Mouse (Mus musculus): ENCODE data around the gene Pde3a. TPM values are rescaled to one million over a fixed set of nuclear protein-coding genes. Genes with fewer than 3 reads are reported as not detected.

The Pde3a gene
- polyA plus RNA-seq, 1 experiment = 0.04 TPM

- Histone ChIP-seq H3K4me1 (ENCODE audit: control insufficient read depth, insufficient read depth, low read length) (no peaks in the 10 kb centered on the region), H3K27ac (ENCODE audit: insufficient read depth, low read length) (no peak overlapping the region), H3K27me3 (ENCODE audit: control insufficient read depth, insufficient read depth, low read length, poor library complexity, severe bottlenecking) (no peaks in the 10 kb centered on the region), H3K36me3 (ENCODE audit: control insufficient read depth, insufficient read depth, low read length, poor library complexity, severe bottlenecking) (no peaks in the 10 kb centered on the region), H3K4me3 (ENCODE audit: low read depth, low read length) (no peak overlapping the region), H3K9ac (ENCODE audit: low read depth, poor library complexity, severe bottlenecking) (no peak overlapping the region), H3K9me3 (replicated peaks; ENCODE audit: control insufficient read depth, insufficient read depth, low read length, poor library complexity, severe bottlenecking) (no peaks in the 10 kb centered on the region)
- TF ChIP-seq POLR2A (IDR thresholded peaks at IDR 0.05; ENCODE audit: insufficient read depth, low read length) (no peak), CTCF (IDR thresholded peaks at IDR 0.05; ENCODE audit: low read depth, low read length) (no peak), EP300 (IDR thresholded peaks at IDR 0.05; ENCODE audit: insufficient read depth, low read depth, low read length) (no peak)
These were observed 139.0 kb downstream of the Pde3a start for GRCm38 (mm10) chr6:141388104-141388503.

GRCm38 (mm10) chr6:141395926-141396325 is 146.9 kb downstream of the Pde3a start:
- no peaks in the 10 kb centered on the region for H3K36me3 ChIP-seq (ENCODE audit: control insufficient read depth, insufficient read depth, low read length, poor library complexity, severe bottlenecking)
- no peak for TF ChIP-seq POLR2A (IDR thresholded peaks at IDR 0.05; ENCODE audit: insufficient read depth, low read length)
- no peak for TF ChIP-seq EP300 (IDR thresholded peaks at IDR 0.05; ENCODE audit: insufficient read depth, low read depth, low read length)
- no peak for TF ChIP-seq CTCF (IDR thresholded peaks at IDR 0.05; ENCODE audit: low read depth, low read length)
- H3K27ac ChIP-seq (ENCODE audit: insufficient read depth, low read length) = no peak overlapping the region
- no peaks in the 10 kb centered on the region for H3K4me1 ChIP-seq (ENCODE audit: control insufficient read depth, insufficient read depth, low read length)
- no peak overlapping the region for H3K9ac ChIP-seq (ENCODE audit: low read depth, poor library complexity, severe bottlenecking)
- H3K9me3 ChIP-seq (replicated peaks; ENCODE audit: control insufficient read depth, insufficient read depth, low read length, poor library complexity, severe bottlenecking) = no peaks in the 10 kb centered on the region
- H3K4me3 ChIP-seq (ENCODE audit: low read depth, low read length) = no peak overlapping the region
- no peaks in the 10 kb centered on the region for H3K27me3 ChIP-seq (ENCODE audit: control insufficient read depth, insufficient read depth, low read length, poor library complexity, severe bottlenecking)

- no peak overlapping the region for H3K27ac ChIP-seq (ENCODE audit: insufficient read depth, low read length)
- no peak overlapping the region for H3K9ac ChIP-seq (ENCODE audit: low read depth, poor library complexity, severe bottlenecking)
- H3K27me3 ChIP-seq (ENCODE audit: control insufficient read depth, insufficient read depth, low read length, poor library complexity, severe bottlenecking) = no peaks in the 10 kb centered on the region
- no peaks in the 10 kb centered on the region for H3K9me3 ChIP-seq (replicated peaks; ENCODE audit: control insufficient read depth, insufficient read depth, low read length, poor library complexity, severe bottlenecking)
- no peak overlapping the region for H3K4me3 ChIP-seq (ENCODE audit: low read depth, low read length)
- no peaks in the 10 kb centered on the region for H3K4me1 ChIP-seq (ENCODE audit: control insufficient read depth, insufficient read depth, low read length)
- TF ChIP-seq CTCF (IDR thresholded peaks at IDR 0.05; ENCODE audit: low read depth, low read length) = no peak
- TF ChIP-seq POLR2A (IDR thresholded peaks at IDR 0.05; ENCODE audit: insufficient read depth, low read length) = no peak
- no peak for TF ChIP-seq EP300 (IDR thresholded peaks at IDR 0.05; ENCODE audit: insufficient read depth, low read depth, low read length)
- H3K36me3 ChIP-seq (ENCODE audit: control insufficient read depth, insufficient read depth, low read length, poor library complexity, severe bottlenecking) = no peaks in the 10 kb centered on the region
These were observed 150.3 kb downstream of the Pde3a start for GRCm38 (mm10) chr6:141399411-141399810.

- Histone ChIP-seq H3K27me3 (ENCODE audit: control insufficient read depth, insufficient read depth, low read length, poor library complexity, severe bottlenecking) (no peaks in the 10 kb centered on the region), H3K4me1 (ENCODE audit: control insufficient read depth, insufficient read depth, low read length) (no peaks in the 10 kb centered on the region), H3K4me3 (ENCODE audit: low read depth, low read length) (no peak overlapping the region), H3K27ac (ENCODE audit: insufficient read depth, low read length) (no peak overlapping the region), H3K9ac (ENCODE audit: low read depth, poor library complexity, severe bottlenecking) (no peak overlapping the region), H3K9me3 (replicated peaks; ENCODE audit: control insufficient read depth, insufficient read depth, low read length, poor library complexity, severe bottlenecking) (no peaks in the 10 kb centered on the region), H3K36me3 (ENCODE audit: control insufficient read depth, insufficient read depth, low read length, poor library complexity, severe bottlenecking) (no peaks in the 10 kb centered on the region)
- no peak for TF ChIP-seq CTCF (IDR thresholded peaks at IDR 0.05; ENCODE audit: low read depth, low read length)
- no peak for TF ChIP-seq POLR2A (IDR thresholded peaks at IDR 0.05; ENCODE audit: insufficient read depth, low read length)
- TF ChIP-seq EP300 (IDR thresholded peaks at IDR 0.05; ENCODE audit: insufficient read depth, low read depth, low read length) = no peak
These were observed 154.9 kb downstream of the Pde3a start for GRCm38 (mm10) chr6:141403943-141404342.

GRCm38 (mm10) chr6:141404649-141405048 is 155.6 kb downstream of the Pde3a start:
- Histone ChIP-seq H3K4me1 (ENCODE audit: control insufficient read depth, insufficient read depth, low read length) (no peaks in the 10 kb centered on the region), H3K36me3 (ENCODE audit: control insufficient read depth, insufficient read depth, low read length, poor library complexity, severe bottlenecking) (no peaks in the 10 kb centered on the region), H3K9me3 (replicated peaks; ENCODE audit: control insufficient read depth, insufficient read depth, low read length, poor library complexity, severe bottlenecking) (no peaks in the 10 kb centered on the region), H3K4me3 (ENCODE audit: low read depth, low read length) (no peak overlapping the region), H3K27me3 (ENCODE audit: control insufficient read depth, insufficient read depth, low read length, poor library complexity, severe bottlenecking) (no peaks in the 10 kb centered on the region), H3K27ac (ENCODE audit: insufficient read depth, low read length) (no peak overlapping the region), H3K9ac (ENCODE audit: low read depth, poor library complexity, severe bottlenecking) (no peak overlapping the region)
- TF ChIP-seq CTCF (IDR thresholded peaks at IDR 0.05; ENCODE audit: low read depth, low read length) (no peak), EP300 (IDR thresholded peaks at IDR 0.05; ENCODE audit: insufficient read depth, low read depth, low read length) (no peak), POLR2A (IDR thresholded peaks at IDR 0.05; ENCODE audit: insufficient read depth, low read length) (no peak)

- no peaks in the 10 kb centered on the region for H3K9me3 ChIP-seq (replicated peaks; ENCODE audit: control insufficient read depth, insufficient read depth, low read length, poor library complexity, severe bottlenecking)
- H3K4me1 ChIP-seq (ENCODE audit: control insufficient read depth, insufficient read depth, low read length) = no peaks in the 10 kb centered on the region
- no peak overlapping the region for H3K9ac ChIP-seq (ENCODE audit: low read depth, poor library complexity, severe bottlenecking)
- no peak for TF ChIP-seq CTCF (IDR thresholded peaks at IDR 0.05; ENCODE audit: low read depth, low read length)
- TF ChIP-seq EP300 (IDR thresholded peaks at IDR 0.05; ENCODE audit: insufficient read depth, low read depth, low read length) = no peak
- TF ChIP-seq POLR2A (IDR thresholded peaks at IDR 0.05; ENCODE audit: insufficient read depth, low read length) = no peak
- H3K27me3 ChIP-seq (ENCODE audit: control insufficient read depth, insufficient read depth, low read length, poor library complexity, severe bottlenecking) = no peaks in the 10 kb centered on the region
- no peak overlapping the region for H3K27ac ChIP-seq (ENCODE audit: insufficient read depth, low read length)
- no peaks in the 10 kb centered on the region for H3K36me3 ChIP-seq (ENCODE audit: control insufficient read depth, insufficient read depth, low read length, poor library complexity, severe bottlenecking)
- no peak overlapping the region for H3K4me3 ChIP-seq (ENCODE audit: low read depth, low read length)
These were observed 156.4 kb downstream of the Pde3a start for GRCm38 (mm10) chr6:141405496-141405895.

Data from ES-Bruce4 (cell line).